Mouse (Mus musculus): Measurements from ENCODE around the gene Trappc6a. TPM values are rescaled to one million over a fixed set of nuclear protein-coding genes. Genes with fewer than 3 reads are reported as not detected.
"Not testable (repeated sequence)": the region's sequence is repeated elsewhere in the genome, so short reads cannot be mapped to it uniquely, and the experiment has no call there.

Gene Trappc6a
- polyA plus RNA-seq, 1 experiment from 2014 or later: 113 TPM

DNA sequence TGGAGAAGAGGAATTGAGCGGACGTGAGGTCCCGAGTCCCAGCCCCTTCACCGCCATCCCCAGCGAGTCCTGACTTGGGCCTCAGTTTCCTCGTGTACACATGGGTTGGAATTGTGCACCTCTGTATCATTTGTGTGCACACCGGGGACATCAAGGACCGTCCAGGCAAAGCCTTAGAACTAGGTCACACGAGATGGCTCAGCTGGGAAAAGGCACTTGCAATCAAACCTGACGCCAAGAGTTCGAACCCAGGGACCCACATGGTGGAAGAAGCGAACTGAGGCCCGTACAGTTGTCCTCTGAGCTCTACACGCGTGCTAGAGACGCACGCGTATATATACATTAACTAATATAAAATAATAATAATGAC is 598 bp upstream of the Trappc6a start:
- Histone ChIP-seq H3K4me1 (replicated peaks; ENCODE audit: control insufficient read depth, insufficient read depth, low read length) (peaks cover 12% of the 10 kb centered on the region), H3K27ac (ENCODE audit: low read depth) (no peak overlapping the region), H3K27me3 (replicated peaks; ENCODE audit: control insufficient read depth, insufficient read depth, low read length) (no peaks in the 10 kb centered on the region), H3K9me3 (ENCODE audit: control insufficient read depth, low read length) (no peaks in the 10 kb centered on the region), H3K36me3 (ENCODE audit: control insufficient read depth, insufficient read depth, low read length) (no peaks in the 10 kb centered on the region), H3K9ac (ENCODE audit: low read length) (peak overlapping the region; percentile 86), H3K4me3 (ENCODE audit: low read depth, low read length) (peak overlapping the region; percentile 90), H3K4me2 (ENCODE audit: low read length) (peak overlapping the region; percentile 95)
- peak; percentile 67 for DNase-seq (ENCODE audit: low spot score)
- WGBS: 4% methylated on average over 18 of the region's 18 CpGs
- ATAC-seq (replicated peaks; ENCODE audit: low FRiP score, low TSS enrichment, low read depth): no peak

- Histone ChIP-seq H3K27me3 (replicated peaks; ENCODE audit: control insufficient read depth, insufficient read depth, low read length) (no peaks in the 10 kb centered on the region), H3K4me3 (ENCODE audit: low read depth, low read length) (peak overlapping the region; percentile 90), H3K9me3 (ENCODE audit: control insufficient read depth, low read length) (no peaks in the 10 kb centered on the region), H3K27ac (ENCODE audit: low read depth) (peak overlapping the region; percentile 67; the same call in 1 of the 2 replicates), H3K4me1 (replicated peaks; ENCODE audit: control insufficient read depth, insufficient read depth, low read length) (peaks cover 12% of the 10 kb centered on the region), H3K36me3 (ENCODE audit: control insufficient read depth, insufficient read depth, low read length) (no peaks in the 10 kb centered on the region), H3K9ac (ENCODE audit: low read length) (peak overlapping the region; percentile 86), H3K4me2 (ENCODE audit: low read length) (peak overlapping the region; percentile 95)
- 0 out of 2 replicates have a peak, but pooled peaks have one; percentile 5 for ATAC-seq (replicated peaks; ENCODE audit: low FRiP score, low TSS enrichment, low read depth)
- DNase-seq (ENCODE audit: low spot score): peak; percentile 69
- 6% methylated on average over 15 of the region's 15 CpGs for WGBS
Observed at GRCm38 (mm10) chr7:19508924-19509568, 851 bp downstream of the Trappc6a start.

DNA sequence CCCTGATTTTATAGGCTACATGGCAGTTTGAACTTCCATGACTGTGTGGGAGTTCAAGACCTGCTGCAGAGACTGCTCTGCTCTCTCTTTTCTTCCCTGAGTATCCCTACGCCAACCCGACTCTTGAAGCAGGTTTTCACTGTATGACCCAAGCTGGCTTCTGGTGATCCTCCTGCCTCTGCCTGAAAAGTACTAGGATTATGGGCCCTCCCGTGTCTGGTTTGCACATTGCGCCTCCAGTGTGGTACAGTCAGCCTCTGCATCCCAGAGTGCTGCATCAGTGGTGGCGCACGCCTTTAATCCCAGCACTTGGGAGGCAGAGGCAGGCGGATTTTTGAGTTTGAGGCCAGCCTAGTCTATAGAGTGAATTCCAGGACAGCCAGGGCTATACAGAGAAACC is 1.6 kb downstream of the Trappc6a start:
- Histone ChIP-seq H3K4me1 (replicated peaks; ENCODE audit: control insufficient read depth, insufficient read depth, low read length) (peaks cover 12% of the 10 kb centered on the region), H3K4me3 (ENCODE audit: low read depth, low read length) (no peak overlapping the region), H3K36me3 (ENCODE audit: control insufficient read depth, insufficient read depth, low read length) (no peaks in the 10 kb centered on the region), H3K27me3 (replicated peaks; ENCODE audit: control insufficient read depth, insufficient read depth, low read length) (no peaks in the 10 kb centered on the region), H3K9me3 (ENCODE audit: control insufficient read depth, low read length) (no peaks in the 10 kb centered on the region), H3K9ac (ENCODE audit: low read length) (no peak overlapping the region), H3K4me2 (ENCODE audit: low read length) (peak overlapping the region; percentile 95), H3K27ac (ENCODE audit: low read depth) (no peak overlapping the region)
- DNase-seq (ENCODE audit: low spot score): no peak
- WGBS: 94% methylated on average over 7 of the region's 7 CpGs
- ATAC-seq (replicated peaks; ENCODE audit: low FRiP score, low TSS enrichment, low read depth): no peak

DNA sequence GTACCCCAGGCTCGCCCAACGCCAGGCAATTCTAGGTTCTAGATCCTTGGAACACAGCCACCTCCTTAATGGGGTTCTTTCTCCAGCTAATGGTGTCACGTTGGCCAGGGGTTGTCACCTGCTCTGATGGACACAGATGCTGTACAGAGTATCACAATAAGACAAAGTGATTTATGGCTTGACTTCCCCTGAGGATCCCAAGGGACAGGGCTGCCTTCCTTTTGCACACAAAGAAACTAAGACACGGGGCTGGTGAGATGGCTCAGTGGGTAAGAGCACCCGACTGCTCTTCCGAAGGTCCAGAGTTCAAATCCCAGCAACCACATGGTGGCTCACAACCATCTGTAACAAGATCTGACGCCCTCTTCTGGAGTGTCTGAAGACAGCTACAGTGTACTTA is 3.7 kb downstream of the Trappc6a start:
- not testable (repeated sequence) for H3K27me3 ChIP-seq (replicated peaks; ENCODE audit: control insufficient read depth, insufficient read depth, low read length)

GRCm38 (mm10) chr7:19512353-19512752 is 4.2 kb downstream of the Trappc6a start:
- Histone ChIP-seq H3K9me3 (ENCODE audit: control insufficient read depth, low read length) (no peaks in the 10 kb centered on the region), H3K4me3 (ENCODE audit: low read depth, low read length) (no peak overlapping the region), H3K36me3 (ENCODE audit: control insufficient read depth, insufficient read depth, low read length) (no peaks in the 10 kb centered on the region), H3K27ac (ENCODE audit: low read depth) (no peak overlapping the region), H3K27me3 (replicated peaks; ENCODE audit: control insufficient read depth, insufficient read depth, low read length) (peaks cover 7% of the 10 kb centered on the region; the same call in 1 of the 2 replicates), H3K4me2 (ENCODE audit: low read length) (no peak overlapping the region), H3K4me1 (replicated peaks; ENCODE audit: control insufficient read depth, insufficient read depth, low read length) (peaks cover 12% of the 10 kb centered on the region), H3K9ac (ENCODE audit: low read length) (no peak overlapping the region)
- ATAC-seq (replicated peaks; ENCODE audit: low FRiP score, low TSS enrichment, low read depth) (no peak), DNase-seq (ENCODE audit: low spot score) (no peak)
- 79% methylated on average over 6 of the region's 6 CpGs for WGBS

More for the DNA sequence above, 3.7 kb downstream of the Trappc6a start:
- not testable (repeated sequence) for H3K9ac ChIP-seq (ENCODE audit: low read length); H3K27ac ChIP-seq (ENCODE audit: low read depth); H3K4me2 ChIP-seq (ENCODE audit: low read length); ATAC-seq (replicated peaks; ENCODE audit: low FRiP score, low TSS enrichment, low read depth); H3K9me3 ChIP-seq (ENCODE audit: control insufficient read depth, low read length); DNase-seq (ENCODE audit: low spot score); H3K4me3 ChIP-seq (ENCODE audit: low read depth, low read length); H3K36me3 ChIP-seq (ENCODE audit: control insufficient read depth, insufficient read depth, low read length)
- peaks cover 12% of the 10 kb centered on the region for H3K4me1 ChIP-seq (replicated peaks; ENCODE audit: control insufficient read depth, insufficient read depth, low read length)
- 87% methylated on average over 6 of the region's 7 CpGs for WGBS

DNA sequence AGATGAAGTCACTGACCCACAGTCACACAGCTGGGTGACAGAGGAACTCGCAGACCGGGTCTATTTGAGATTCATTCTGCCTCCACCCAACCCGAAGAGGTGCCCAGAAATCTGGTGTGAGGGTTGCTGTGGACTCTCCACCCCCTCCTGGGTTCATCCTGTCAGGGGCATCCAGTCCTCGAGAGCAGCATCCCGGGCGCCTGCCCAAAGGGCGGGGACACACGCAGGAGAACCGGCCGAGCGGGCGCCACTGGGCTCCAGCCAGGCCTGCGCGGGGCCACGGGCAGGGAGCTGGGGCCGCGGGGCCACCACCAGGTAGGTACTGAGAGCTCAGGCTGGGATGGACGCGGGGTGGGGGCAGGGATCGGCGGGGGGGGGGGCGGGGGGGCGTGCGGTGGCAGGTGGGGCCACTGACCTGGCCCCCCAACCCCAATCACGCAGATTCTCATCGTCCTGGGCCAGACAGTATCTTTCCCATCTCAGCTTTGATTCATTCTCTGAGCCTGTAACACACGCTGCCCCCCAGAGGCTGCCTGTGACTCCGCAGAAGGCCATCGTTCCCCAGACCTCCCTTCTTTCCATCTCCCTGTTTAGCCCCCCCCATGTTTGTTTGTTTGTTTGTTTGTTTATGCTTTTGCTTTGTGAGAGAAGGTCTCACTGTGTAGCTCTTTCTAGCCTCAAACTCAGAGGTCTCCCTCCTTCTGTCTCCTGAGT is 9.6 kb downstream of the Trappc6a start, which contains the start of gene Nkpd1:
Nkpd1 (plus strand) TSS at position 187 of the 714 bp plus-strand sequence.
- Histone ChIP-seq H3K4me3 (ENCODE audit: low read depth, low read length) (0 out of 2 replicates have a peak within 1 kb of the TSS, but pooled peaks have one; percentile 8), H3K4me2 (ENCODE audit: low read length) (peak within 1 kb of the TSS; percentile 36), H3K36me3 (ENCODE audit: control insufficient read depth, insufficient read depth, low read length) (no peaks in the 10 kb centered on the region), H3K9me3 (ENCODE audit: control insufficient read depth, low read length) (no peaks in the 10 kb centered on the region), H3K27me3 (replicated peaks; ENCODE audit: control insufficient read depth, insufficient read depth, low read length) (peaks cover 60% of the 10 kb centered on the region), H3K27ac (ENCODE audit: low read depth) (no peak within 1 kb of the TSS), H3K9ac (ENCODE audit: low read length) (0 out of 2 replicates have a peak within 1 kb of the TSS, but pooled peaks have one; percentile 22), H3K4me1 (replicated peaks; ENCODE audit: control insufficient read depth, insufficient read depth, low read length) (0 out of 2 replicates have a peak, but pooled peaks cover 8% of the 10 kb centered on the region)
- WGBS: 4% methylated on average over 21 of the region's 29 CpGs
- ATAC-seq (replicated peaks; ENCODE audit: low FRiP score, low TSS enrichment, low read depth): 0 out of 2 replicates have a peak, but pooled peaks have one; percentile 13
- DNase-seq (ENCODE audit: low spot score): no peak

DNA sequence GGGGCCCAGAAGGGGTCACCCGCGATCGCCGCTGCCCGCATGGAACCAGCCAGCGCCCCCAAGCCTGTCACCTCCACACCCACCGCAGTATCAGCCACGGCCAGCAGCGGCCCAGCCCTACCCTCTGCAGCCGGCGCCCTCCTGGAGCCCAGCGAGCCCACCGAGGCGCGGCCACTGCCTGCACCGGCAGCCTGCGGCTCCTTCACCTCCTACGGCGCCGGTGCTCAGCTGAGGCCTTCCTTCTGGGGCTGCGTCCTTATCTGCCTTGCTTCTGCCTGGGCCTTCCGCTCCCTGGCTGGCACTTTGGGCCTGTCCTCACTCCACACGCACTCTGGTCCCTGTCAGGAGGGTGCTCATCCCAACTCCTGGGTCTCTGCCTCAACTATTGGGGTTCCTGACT is 11.8 kb downstream of the Trappc6a start:
- peaks cover 82% of the 10 kb centered on the region for H3K27me3 ChIP-seq (replicated peaks; ENCODE audit: control insufficient read depth, insufficient read depth, low read length)
- no peak for ATAC-seq (replicated peaks; ENCODE audit: low FRiP score, low TSS enrichment, low read depth)
- 5% methylated on average over 22 of the region's 23 CpGs for WGBS

GRCm38 (mm10) chr7:19523017-19523756 is 15.0 kb downstream of the Trappc6a start:
- Histone ChIP-seq H3K9ac (ENCODE audit: low read length) (no peak overlapping the region), H3K36me3 (ENCODE audit: control insufficient read depth, insufficient read depth, low read length) (no peaks in the 10 kb centered on the region), H3K9me3 (ENCODE audit: control insufficient read depth, low read length) (no peaks in the 10 kb centered on the region), H3K27ac (ENCODE audit: low read depth) (no peak overlapping the region), H3K27me3 (replicated peaks; ENCODE audit: control insufficient read depth, insufficient read depth, low read length) (peaks cover 74% of the 10 kb centered on the region), H3K4me3 (ENCODE audit: low read depth, low read length) (peak overlapping the region; percentile 35), H3K4me2 (ENCODE audit: low read length) (peak overlapping the region; percentile 75), H3K4me1 (replicated peaks; ENCODE audit: control insufficient read depth, insufficient read depth, low read length) (peaks cover 22% of the 10 kb centered on the region)
- ATAC-seq (replicated peaks; ENCODE audit: low FRiP score, low TSS enrichment, low read depth) (no peak), DNase-seq (ENCODE audit: low spot score) (no peak)
- 14% methylated on average over 72 of the region's 72 CpGs for WGBS

More for the DNA sequence above, 11.8 kb downstream of the Trappc6a start:
- H3K4me2 ChIP-seq (ENCODE audit: low read length): peak overlapping the region; percentile 32
- no peak for DNase-seq (ENCODE audit: low spot score)
- H3K4me3 ChIP-seq (ENCODE audit: low read depth, low read length): 0 out of 2 replicates have a peak overlapping the region, but pooled peaks have one; percentile 8
- no peaks in the 10 kb centered on the region for H3K9me3 ChIP-seq (ENCODE audit: control insufficient read depth, low read length)
- H3K36me3 ChIP-seq (ENCODE audit: control insufficient read depth, insufficient read depth, low read length): no peaks in the 10 kb centered on the region
- peak overlapping the region; percentile 22; the same call in 1 of the 2 replicates for H3K9ac ChIP-seq (ENCODE audit: low read length)
- H3K27ac ChIP-seq (ENCODE audit: low read depth): no peak overlapping the region
- H3K4me1 ChIP-seq (replicated peaks; ENCODE audit: control insufficient read depth, insufficient read depth, low read length): peaks cover 25% of the 10 kb centered on the region

All from intestine, embryonic 14.5 days (tissue).